Mouse (Mus musculus): ENCODE measurements around the gene Nacad. TPM values are rescaled to one million over a fixed set of nuclear protein-coding genes. Genes with fewer than 3 reads are reported as not detected.

Gene Nacad
- total RNA-seq, 2 experiments from 2014 or later = 0.45 to 0.65 TPM

GRCm38 (mm10) chr11:6603887-6604603 lies 1.8 kb downstream of the Nacad start:
- DNase-seq = no peak

- no peak for DNase-seq
These were observed 2.6 kb downstream of the Nacad start for GRCm38 (mm10) chr11:6603224-6603623.

GRCm38 (mm10) chr11:6602662-6603061 lies 3.2 kb downstream of the Nacad start:
- DNase-seq = no peak

GRCm38 (mm10) chr11:6601649-6602480 lies 4.0 kb downstream of the Nacad start:
- DNase-seq = no peak

GRCm38 (mm10) chr11:6600284-6600944 lies 5.4 kb downstream of the Nacad start:
- DNase-seq = no peak

- no peak for DNase-seq
These were observed 6.0 kb downstream of the Nacad start for GRCm38 (mm10) chr11:6599831-6600230.

- DNase-seq = no peak
These were observed 6.7 kb downstream of the Nacad start for GRCm38 (mm10) chr11:6599011-6599681.

- DNase-seq = no peak
These were observed 7.5 kb downstream of the Nacad start for GRCm38 (mm10) chr11:6598191-6598889.

GRCm38 (mm10) chr11:6597523-6597922 lies 8.3 kb downstream of the Nacad start:
- no peak for DNase-seq

- no peak for DNase-seq
These were observed 9.2 kb downstream of the Nacad start for GRCm38 (mm10) chr11:6596616-6597015.

GRCm38 (mm10) chr11:6596205-6596604 lies 9.6 kb downstream of the Nacad start:
- DNase-seq = no peak

GRCm38 (mm10) chr11:6595339-6595738 lies 10.5 kb downstream of the Nacad start:
- no peak for DNase-seq

GRCm38 (mm10) chr11:6594845-6595244 lies 11.0 kb downstream of the Nacad start:
- no peak for DNase-seq

GRCm38 (mm10) chr11:6593406-6593805 lies 12.4 kb downstream of the Nacad start:
- no peak for DNase-seq

- no peak for DNase-seq
These were observed 14.7 kb downstream of the Nacad start for GRCm38 (mm10) chr11:6590933-6591675.

GRCm38 (mm10) chr11:6589838-6590237 lies 16.0 kb downstream of the Nacad start:
- no peak for DNase-seq

GRCm38 (mm10) chr11:6588295-6588694 lies 17.6 kb downstream of the Nacad start:
- no peak for DNase-seq

GRCm38 (mm10) chr11:6587249-6587940 lies 18.5 kb downstream of the Nacad start:
- no peak for DNase-seq

GRCm38 (mm10) chr11:6586660-6587059 lies 19.2 kb downstream of the Nacad start:
- DNase-seq = no peak

- DNase-seq = no peak
These were observed 20.1 kb downstream of the Nacad start for GRCm38 (mm10) chr11:6585748-6586147.

Data from gastrocnemius, postnatal 10 days (tissue).